Mouse (Mus musculus) mesoderm, embryonic 11.5 days (tissue): ENCODE data around the gene Dhrs1.

ENCODE experiments used
- DNase-seq: peaks from one replicate; pipeline ENCODE4 v3.0.0-alpha.2; 2012; ENCODE audit warnings: low read depth, low spot score

Gene Dhrs1

DNA sequence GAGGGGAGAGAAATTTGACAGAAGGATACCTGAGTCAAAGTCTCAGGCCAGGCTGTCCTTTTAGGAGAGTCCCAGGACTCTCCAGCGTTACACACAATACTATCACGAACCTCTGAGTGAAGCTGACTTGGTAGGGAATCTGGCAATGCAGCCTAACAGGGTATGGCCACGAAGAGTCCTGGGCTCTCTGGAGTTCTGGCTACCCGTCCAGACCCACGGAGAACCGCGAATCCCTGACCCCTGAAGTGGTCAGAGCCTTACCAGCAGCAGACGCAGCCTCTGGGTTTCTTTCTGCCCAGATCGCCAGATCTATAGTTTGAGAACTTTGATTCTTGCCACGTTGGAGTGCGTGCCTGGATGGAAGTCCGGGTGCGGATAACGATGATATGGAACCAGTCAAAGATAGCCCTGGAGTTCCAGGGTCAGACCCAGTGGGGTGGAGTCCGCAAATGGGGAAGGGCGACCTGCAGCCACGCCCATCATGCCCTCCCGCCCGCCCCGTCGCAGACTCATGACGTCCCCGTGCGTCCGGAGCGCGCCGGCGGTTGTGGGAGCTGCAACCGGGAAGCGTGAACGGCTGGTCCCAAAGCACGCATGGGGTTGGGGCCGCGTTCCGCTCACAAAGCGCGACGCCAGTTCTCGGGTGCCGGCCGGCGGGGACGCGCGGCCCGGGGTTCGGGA, at the start of gene Dhrs1, which contains the start of gene Nop9:
Dhrs1 (minus strand) TSS at position 511 of the 681 bp plus-strand sequence.
Nop9 (plus strand) TSS at position 514 of the 681 bp plus-strand sequence.
- peak; percentile 89 for DNase-seq

- DNase-seq, result no peak
These were observed 48.5 kb upstream of the Dhrs1 start for GRCm38 (mm10) chr14:55793946-55794345.

DNA sequence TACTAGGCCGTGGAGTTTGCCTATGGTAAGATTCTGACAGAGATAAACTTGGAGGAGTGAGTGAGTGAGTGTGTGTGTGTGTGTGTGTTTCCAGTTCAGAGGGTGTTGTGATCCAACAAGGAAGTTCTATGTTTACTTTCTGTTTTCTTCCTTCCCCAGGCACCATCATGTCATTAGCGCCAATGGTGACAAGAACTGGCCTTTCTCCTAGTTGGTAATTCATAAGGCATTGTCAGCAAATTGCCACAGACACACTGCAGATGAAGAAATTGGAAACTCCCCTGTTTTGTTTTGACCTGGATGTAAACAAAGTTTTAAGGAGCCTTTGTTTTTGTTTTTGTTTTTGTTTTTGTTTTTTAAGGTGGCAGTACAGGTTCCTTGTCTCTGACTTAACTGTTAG, 48.0 kb upstream of the Dhrs1 start:
- DNase-seq, result no peak

DNA sequence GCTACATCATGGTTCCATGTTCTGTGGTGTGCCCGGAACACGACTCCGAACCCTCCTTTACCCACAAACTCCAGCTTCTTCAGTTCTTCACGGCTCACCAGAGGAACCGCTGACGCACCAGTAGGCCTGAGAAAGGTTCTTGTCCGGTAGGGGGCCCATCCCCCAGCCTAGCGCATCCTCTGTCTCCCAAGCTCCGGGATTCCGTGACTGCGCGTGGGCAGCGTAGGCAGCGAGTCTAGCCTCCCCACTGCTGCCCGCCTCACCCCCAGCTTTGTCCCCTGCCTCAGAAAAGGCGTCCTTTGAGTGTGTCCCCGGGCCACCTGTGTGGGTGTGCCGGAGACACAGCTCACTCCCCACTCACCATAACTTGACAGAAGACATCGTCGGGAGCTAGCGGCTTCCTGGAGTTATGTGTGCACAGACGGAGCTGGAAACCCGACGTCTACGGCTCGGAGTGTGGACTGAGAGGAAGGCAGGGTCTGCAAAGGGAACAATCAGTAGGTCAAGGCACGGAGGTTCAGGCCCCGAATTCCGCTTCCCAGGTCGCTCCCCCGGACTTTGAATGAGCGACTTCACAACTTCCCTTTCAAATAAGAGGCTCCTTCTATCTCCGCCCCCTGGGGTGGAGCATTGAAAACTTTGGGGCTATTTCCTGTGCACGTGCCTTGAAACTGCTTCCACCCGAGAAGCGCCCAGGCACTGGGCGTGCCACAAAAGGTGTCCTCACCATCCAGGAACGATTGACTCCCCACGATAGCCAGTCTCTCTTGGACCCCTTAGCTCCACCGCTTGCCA, 43.0 kb upstream of the Dhrs1 start, which contains the start of gene Ripk3:
Ripk3 (minus strand) TSS at position 610 of the 795 bp plus-strand sequence.
- peak; percentile 21 for DNase-seq

GRCm38 (mm10) chr14:55787731-55788130, 42.2 kb upstream of the Dhrs1 start:
- no peak for DNase-seq

- DNase-seq, result no peak
These were observed 39.7 kb upstream of the Dhrs1 start for GRCm38 (mm10) chr14:55785195-55785594.

- peak; percentile 24 for DNase-seq
These were observed 38.4 kb upstream of the Dhrs1 start, which contains the start of gene Adcy4 for GRCm38 (mm10) chr14:55783958-55784235. Gene Adcy4 (minus strand): TSS chr14:55784095.

DNA sequence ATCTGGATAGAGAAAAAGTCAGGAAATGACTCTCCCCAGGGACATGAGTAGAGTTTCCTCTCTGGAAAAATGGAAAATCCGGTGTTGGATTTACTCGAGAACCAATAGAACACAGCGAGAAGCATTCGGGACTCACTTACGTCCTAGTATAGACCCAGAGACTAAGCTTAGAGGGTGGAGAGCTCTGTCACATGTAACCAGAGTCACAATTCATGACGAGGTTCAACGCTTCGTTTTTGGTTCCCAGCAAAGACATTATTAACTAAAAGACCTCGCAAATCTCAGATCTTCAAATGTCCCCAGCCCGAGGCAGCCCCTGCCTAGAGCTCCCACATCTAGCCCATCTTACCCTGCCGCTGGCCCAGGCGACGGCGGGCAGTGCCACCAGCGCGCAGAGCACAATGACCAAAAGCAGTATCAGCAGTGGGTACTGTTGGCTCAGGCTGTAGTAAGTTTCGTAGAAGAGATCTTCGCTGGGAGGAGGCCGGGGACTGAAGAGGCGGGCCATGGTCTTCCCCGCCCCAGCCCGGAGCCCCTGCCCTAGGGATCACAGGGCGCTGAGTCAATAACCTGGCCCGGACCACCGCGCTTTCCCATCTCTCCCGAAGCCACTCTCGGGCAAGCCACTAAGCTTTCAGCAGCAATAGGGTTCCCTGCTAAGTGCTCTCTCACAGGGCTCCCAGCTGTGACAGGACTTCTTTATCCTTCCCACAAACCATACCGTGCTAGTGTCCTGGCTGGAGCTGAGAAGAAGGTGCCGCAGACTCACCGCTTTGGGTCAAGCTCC, 37.9 kb upstream of the Dhrs1 start:
- peak; percentile 70 for DNase-seq

DNA sequence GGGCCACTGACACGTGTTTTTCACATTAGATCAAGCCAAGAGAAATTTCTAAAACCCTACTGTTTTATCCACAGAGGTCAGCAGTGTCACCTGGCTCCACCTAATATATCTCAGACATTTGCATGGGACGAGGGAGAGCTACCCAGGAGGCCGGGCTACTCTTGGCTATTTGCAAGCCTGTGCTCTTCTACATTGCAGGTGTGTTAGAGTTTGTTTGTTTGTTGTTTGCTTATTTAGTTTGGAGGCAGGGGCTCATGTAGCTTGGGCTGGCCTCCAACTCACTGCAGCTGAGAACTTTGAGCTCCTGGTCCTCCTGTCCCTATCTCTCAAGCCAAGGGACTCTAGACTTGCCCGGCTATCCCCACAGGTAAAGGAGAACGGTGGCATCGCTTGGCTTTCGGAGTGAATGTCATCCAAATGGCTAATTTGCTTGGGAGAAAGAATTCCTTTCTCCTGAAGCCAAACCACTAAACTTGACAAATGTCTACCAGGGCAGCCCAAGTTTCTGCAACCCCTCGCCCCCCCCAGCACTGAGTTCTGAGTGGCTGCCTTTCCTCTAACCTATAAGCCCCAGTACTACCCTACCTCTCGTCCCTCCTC, 37.0 kb upstream of the Dhrs1 start:
- DNase-seq, result no peak

GRCm38 (mm10) chr14:55781310-55781709, 35.8 kb upstream of the Dhrs1 start:
- DNase-seq, result peak; percentile 87

- no peak for DNase-seq
These were observed 35.2 kb upstream of the Dhrs1 start for GRCm38 (mm10) chr14:55780736-55781135.

DNA sequence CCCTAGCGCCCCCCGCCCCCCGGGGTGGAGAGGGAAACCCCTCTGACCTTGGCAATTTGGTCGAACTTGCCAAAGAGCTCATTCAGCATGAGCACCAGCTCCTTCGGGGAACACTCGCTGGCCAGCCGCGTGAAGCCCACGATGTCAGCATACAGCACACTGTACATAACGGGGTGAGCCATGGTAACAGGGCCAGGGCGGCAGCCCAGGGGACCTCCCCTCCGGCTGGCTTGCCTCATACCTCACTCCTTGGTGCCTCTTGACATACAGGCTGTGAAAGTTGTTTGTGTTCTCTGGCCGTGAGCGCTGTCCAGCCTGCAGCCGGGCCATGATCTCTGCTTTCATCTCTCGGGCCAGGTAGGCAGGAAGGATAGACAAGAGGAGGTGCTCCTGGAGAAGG, 34.2 kb upstream of the Dhrs1 start:
- no peak for DNase-seq

DNA sequence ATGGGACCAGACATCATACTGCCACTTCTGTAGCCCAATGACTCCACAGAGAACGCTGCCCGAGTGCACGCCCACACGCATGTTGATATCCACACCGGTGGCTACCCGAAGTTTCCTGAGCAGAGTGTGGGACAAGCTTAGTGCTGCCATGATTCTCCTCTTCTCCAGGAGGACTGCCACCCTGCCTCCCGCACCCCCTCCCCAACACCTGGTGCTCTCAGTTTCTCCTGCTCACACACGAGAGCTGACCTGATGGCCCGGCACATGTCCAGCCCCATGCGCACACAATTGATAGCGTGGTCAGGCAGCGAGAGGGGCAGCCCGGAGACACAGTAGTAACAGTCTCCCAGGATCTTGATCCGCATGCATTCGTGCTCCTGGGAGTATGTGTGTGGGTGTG, 33.2 kb upstream of the Dhrs1 start:
- no peak for DNase-seq

DNA sequence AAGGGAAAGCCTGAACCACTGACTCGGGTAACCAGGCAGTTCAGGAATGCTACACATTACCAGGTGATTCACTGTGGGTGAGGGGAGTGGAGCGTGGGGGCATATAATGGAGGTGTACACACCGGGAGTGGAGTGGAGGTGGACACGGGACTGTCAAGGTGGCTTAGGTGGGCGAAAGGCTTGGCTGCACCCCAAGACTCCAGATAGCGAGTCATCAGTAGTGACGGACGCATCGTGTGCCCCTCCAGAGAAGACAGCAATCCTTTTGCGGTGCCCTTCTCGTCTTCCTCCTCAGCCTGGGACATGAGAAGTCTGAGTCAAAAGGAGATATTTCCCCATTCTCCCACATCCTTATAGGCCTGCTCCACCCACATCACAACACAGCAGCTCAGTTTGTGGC, 32.3 kb upstream of the Dhrs1 start:
- DNase-seq, result no peak

DNA sequence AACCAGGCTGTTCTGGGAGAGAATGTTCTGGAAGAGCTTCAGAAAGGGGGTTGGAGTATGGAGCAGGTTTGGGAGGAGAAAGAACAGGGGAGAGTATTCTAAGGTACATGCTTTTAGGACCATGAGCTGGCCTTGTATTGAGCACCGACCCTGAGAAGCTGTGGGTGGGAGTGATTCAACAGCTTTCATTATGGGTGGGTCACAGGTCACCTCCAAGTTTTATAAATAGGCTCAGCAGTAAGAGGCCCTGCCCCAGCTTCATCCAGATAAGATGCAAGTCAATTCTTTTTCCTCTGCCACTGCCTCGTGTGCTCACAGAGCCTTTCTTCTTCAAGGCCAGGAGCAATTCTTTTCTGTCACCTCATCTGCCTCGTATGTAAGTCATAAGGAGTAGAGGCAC, 31.7 kb upstream of the Dhrs1 start:
- no peak for DNase-seq

- DNase-seq, result no peak
These were observed 31.2 kb upstream of the Dhrs1 start for GRCm38 (mm10) chr14:55776711-55777110.

GRCm38 (mm10) chr14:55769087-55769703, 23.7 kb upstream of the Dhrs1 start:
- no peak for DNase-seq

GRCm38 (mm10) chr14:55768555-55768954, 23.1 kb upstream of the Dhrs1 start:
- DNase-seq, result no peak

DNA sequence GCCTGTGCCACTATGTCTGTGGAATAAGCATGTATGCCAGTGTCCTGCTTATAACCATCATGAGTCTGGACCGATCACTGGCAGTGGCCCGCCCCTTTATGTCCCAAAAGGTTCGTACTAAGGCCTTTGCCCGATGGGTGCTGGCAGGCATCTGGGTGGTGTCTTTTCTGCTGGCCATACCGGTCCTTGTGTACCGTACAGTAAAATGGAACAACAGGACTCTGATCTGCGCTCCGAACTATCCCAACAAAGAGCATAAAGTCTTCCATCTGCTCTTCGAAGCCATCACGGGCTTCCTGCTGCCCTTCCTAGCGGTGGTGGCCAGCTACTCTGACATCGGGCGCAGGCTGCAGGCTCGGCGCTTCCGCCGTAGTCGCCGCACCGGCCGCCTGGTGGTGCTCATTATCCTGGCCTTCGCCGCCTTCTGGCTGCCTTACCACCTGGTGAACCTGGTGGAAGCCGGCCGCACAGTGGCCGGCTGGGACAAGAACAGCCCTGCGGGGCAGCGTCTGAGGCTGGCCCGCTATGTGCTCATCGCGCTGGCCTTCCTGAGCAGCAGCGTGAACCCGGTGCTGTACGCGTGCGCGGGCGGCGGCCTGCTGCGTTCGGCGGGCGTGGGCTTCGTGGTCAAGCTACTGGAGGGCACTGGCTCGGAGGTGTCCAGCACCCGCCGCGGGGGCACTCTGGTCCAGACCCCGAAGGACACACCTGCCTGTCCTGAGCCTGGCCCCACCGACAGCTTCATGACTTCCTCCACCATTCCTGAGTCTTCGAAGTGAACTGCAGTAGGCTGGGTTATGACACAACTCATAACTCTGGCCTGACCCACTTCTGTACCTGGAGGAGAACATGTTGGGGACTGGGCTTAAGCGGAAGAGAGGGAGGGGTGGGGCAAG, 22.3 kb upstream of the Dhrs1 start:
- peak; percentile 69 for DNase-seq

- DNase-seq, result no peak
These were observed 20.2 kb upstream of the Dhrs1 start, which contains the start of gene Ltb4r1 for GRCm38 (mm10) chr14:55765696-55766095. Gene Ltb4r1 (plus strand): TSS chr14:55765962.
